Mouse (Mus musculus): ENCODE results near the gene Cryge.

- TF ChIP-seq POLR2A (IDR thresholded peaks at IDR 0.05; ENCODE audit: control insufficient read depth, extremely low read depth, insufficient read depth, low read length, poor library complexity) (no peak), CTCF (IDR thresholded peaks at IDR 0.05; ENCODE audit: borderline replicate concordance, control insufficient read depth, extremely low read depth, insufficient read depth, low read length, poor library complexity) (no peak)
These were observed 24.7 kb upstream of the Cryge start for GRCm38 (mm10) chr1:65075607-65076006.

Measured in thymus, adult 2 months (tissue).